Mouse (Mus musculus) embryonic facial prominence, embryonic 11.5 days (tissue): ENCODE measurements at regions not wholly inside any gene's neighbourhood (a gene's known extent, or its start where the extent isn't known, plus 50 kb on each side); places are given as distances from the start of the nearest gene placed in this dataset.

Experiments
- ATAC-seq: fragments of 200-750 bp; cut with Nextera tagmentation; replicated peaks from 2 replicates; pipeline ENCODE4 v1.8.0; 2017; ENCODE audit warnings: low read depth; ENCODE audit not compliant: insufficient number of reproducible peaks, low FRiP score, low TSS enrichment
- DNase-seq: peaks from one replicate; pipeline ENCODE4 v3.0.0-alpha.2; 2015; ENCODE audit warnings: low spot score
- H3K27ac ChIP-seq: fragments of 300-500 bp; sonication (generic); replicated peaks from 2 replicates; pipeline ENCODE4 v1.5.1; 2014; ENCODE audit warnings: mild to moderate bottlenecking, low read depth, low read length, control low read depth
- H3K27me3 ChIP-seq: fragments of 300-500 bp; sonication (generic); 2 replicates; pipeline ENCODE4 v1.6.1; 2014; ENCODE audit warnings: mild to moderate bottlenecking, low read length, moderate library complexity, mixed read lengths; ENCODE audit not compliant: control insufficient read depth, insufficient read depth
- H3K36me3 ChIP-seq: fragments of 300-500 bp; sonication (generic); replicated peaks from 2 replicates; pipeline ENCODE4 v1.6.1; 2014; ENCODE audit warnings: low read depth, mild to moderate bottlenecking, low read length, moderate library complexity, mixed read lengths; ENCODE audit not compliant: control insufficient read depth, insufficient read depth
- H3K4me1 ChIP-seq: fragments of 300-500 bp; sonication (generic); 2 replicates; pipeline ENCODE4 v1.6.1; 2014; ENCODE audit warnings: low read length, mixed read lengths; ENCODE audit not compliant: control insufficient read depth, insufficient read depth
- H3K4me2 ChIP-seq: fragments of 300-500 bp; sonication (generic); 2 replicates; pipeline ENCODE4 v1.6.1; 2014; ENCODE audit warnings: low read depth, mild to moderate bottlenecking, control low read depth, low read length, moderate library complexity
- H3K4me3 ChIP-seq: fragments of 300-500 bp; sonication (generic); 2 replicates; pipeline ENCODE4 v1.5.1; 2014; ENCODE audit warnings: low read depth, low read length, control low read depth
- H3K9ac ChIP-seq: fragments of 300-500 bp; sonication (generic); replicated peaks from 2 replicates; pipeline ENCODE4 v1.6.1; 2014; ENCODE audit warnings: mild to moderate bottlenecking, control low read depth, low read length
- H3K9me3 ChIP-seq: fragments of 300-500 bp; sonication (generic); replicated peaks from 2 replicates; pipeline ENCODE4 v1.6.1; 2016; ENCODE audit warnings: mild to moderate bottlenecking, low read length, inconsistent platforms, mixed read lengths; ENCODE audit not compliant: control insufficient read depth
- WGBS: fragments of 180-500 bp; shearing (Covaris S2); extraction: QIAGEN DNeasy Blood & Tissue Kit; methylation state at CpG from one replicate; pipeline ENCODE4 v1.1.7; 2014; 5-methylcytosine and 5-hydroxymethylcytosine counted together

- H3K4me3 ChIP-seq = no peak overlapping the region
- no peaks in the 10 kb centered on the region for H3K27me3 ChIP-seq
- no peak overlapping the region for H3K4me2 ChIP-seq
- no peak for DNase-seq
- no peaks in the 10 kb centered on the region for H3K9me3 ChIP-seq
- no peak for ATAC-seq
- H3K4me1 ChIP-seq = no peaks in the 10 kb centered on the region
- H3K27ac ChIP-seq = no peak overlapping the region
- H3K9ac ChIP-seq = no peak overlapping the region
- H3K36me3 ChIP-seq = no peaks in the 10 kb centered on the region
Observed at GRCm38 (mm10) chr1:176379645-176380044, 104.5 kb upstream of the Pld5 start.

DNA sequence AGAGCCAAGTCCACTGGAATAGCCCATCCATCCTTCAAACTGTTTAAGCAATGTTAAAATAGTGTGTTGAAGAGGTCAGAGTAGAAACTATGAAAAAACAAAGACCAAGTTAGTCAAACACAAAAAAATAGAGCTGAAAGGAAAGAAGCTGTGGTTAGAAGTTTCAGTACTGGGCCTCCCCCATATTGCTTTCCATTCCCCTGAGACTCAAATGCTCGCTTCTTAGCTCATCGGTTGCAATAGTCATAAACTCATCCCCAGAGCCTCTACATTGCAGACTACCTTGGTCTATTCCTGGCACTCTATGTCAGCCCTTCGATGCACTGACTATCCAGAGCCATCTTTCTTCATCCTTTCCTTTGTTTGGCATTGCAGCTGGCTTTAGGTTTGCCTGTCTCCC, 91.8 kb upstream of the Pld5 start:
- WGBS = 90% methylated on average over 3 of the region's 3 CpGs
- Histone ChIP-seq H3K9ac (no peak overlapping the region), H3K4me2 (no peak overlapping the region), H3K36me3 (no peaks in the 10 kb centered on the region), H3K4me1 (no peaks in the 10 kb centered on the region), H3K27me3 (no peaks in the 10 kb centered on the region), H3K4me3 (no peak overlapping the region), H3K9me3 (no peaks in the 10 kb centered on the region), H3K27ac (no peak overlapping the region)
- DNase-seq = no peak
- ATAC-seq = no peak

GRCm38 (mm10) chr1:176360957-176361356, 85.8 kb upstream of the Pld5 start:
- DNase-seq (no peak), ATAC-seq (no peak)
- H3K36me3 ChIP-seq = no peaks in the 10 kb centered on the region
- no peak overlapping the region for H3K27ac ChIP-seq
- no peak overlapping the region for H3K4me2 ChIP-seq
- no peak overlapping the region for H3K4me3 ChIP-seq
- no peaks in the 10 kb centered on the region for H3K9me3 ChIP-seq
- no peak overlapping the region for H3K9ac ChIP-seq
- H3K4me1 ChIP-seq = no peaks in the 10 kb centered on the region
- WGBS = 96% methylated on average over 3 of the region's 3 CpGs
- H3K27me3 ChIP-seq = no peaks in the 10 kb centered on the region

DNA sequence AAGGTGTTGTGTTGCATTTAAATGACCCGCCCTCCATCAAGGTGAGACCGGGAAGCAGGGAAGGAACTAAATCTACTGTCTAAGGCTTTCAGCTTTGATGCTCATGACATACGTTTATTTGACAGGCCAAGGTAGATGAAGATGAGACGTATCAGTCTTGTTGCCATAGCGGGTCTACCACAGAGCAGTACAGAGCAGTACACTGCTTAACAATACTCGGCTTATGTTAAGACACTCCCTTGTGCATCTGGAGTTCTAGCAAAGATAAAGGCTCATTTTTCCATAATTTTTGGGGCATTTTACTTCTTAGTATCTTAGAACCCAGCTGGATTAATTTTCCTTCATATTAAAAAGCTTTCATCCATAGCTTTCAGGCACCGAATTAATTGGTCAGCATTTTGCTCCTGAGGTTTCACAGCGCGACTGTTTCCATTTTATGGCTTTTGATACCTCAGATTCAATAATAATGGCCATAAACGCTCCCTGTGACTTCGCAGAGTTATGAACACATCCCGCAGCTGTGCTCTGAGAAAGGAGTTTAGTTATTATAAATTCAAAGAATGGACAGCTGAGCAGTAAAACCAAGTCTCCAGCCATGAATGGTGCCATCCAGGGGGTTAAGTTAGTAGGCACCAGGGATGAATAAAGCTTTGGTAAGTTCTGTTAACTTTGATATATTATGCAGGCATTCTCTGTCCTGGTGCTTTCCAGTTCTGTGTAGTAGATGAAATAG, 85.0 kb upstream of the Pld5 start:
- H3K9ac ChIP-seq = no peak overlapping the region
- no peak overlapping the region for H3K27ac ChIP-seq
- no peaks in the 10 kb centered on the region for H3K27me3 ChIP-seq
- H3K4me3 ChIP-seq = no peak overlapping the region
- no peaks in the 10 kb centered on the region for H3K9me3 ChIP-seq
- WGBS = 88% methylated on average over 12 of the region's 12 CpGs
- H3K36me3 ChIP-seq = no peaks in the 10 kb centered on the region
- DNase-seq = no peak
- H3K4me2 ChIP-seq = no peak overlapping the region
- no peak for ATAC-seq
- H3K4me1 ChIP-seq = no peaks in the 10 kb centered on the region

GRCm38 (mm10) chr1:176355342-176355741, 80.2 kb upstream of the Pld5 start:
- Histone ChIP-seq H3K4me2 (no peak overlapping the region), H3K27ac (no peak overlapping the region), H3K4me1 (no peaks in the 10 kb centered on the region), H3K27me3 (no peaks in the 10 kb centered on the region), H3K4me3 (no peak overlapping the region), H3K9ac (no peak overlapping the region), H3K36me3 (no peaks in the 10 kb centered on the region), H3K9me3 (no peaks in the 10 kb centered on the region)
- DNase-seq = no peak
- 69% methylated on average over 12 of the region's 12 CpGs for WGBS
- 0 out of 2 replicates have a peak, but pooled peaks have one; percentile 23 for ATAC-seq

DNA sequence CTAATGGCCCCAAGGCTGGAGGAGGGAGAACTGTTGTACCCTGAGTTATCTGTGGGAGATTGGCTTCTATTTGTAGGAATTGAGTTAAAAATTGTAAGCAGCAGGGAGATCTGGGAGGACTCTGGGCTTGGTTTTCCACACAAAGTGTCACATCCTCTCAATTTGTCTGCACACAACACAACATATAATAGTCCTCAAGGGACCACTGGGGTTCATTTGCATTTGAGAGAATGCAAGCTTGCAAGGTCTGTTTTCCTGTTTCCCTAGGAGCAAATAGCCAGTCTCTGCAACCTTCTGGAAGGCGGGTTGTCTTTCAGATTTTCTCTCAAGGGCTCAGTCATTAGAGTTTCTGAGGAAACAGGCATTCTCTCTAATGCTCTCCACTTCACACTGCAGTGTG, 79.8 kb upstream of the Pld5 start:
- no peak for ATAC-seq
- DNase-seq = no peak
- H3K4me3 ChIP-seq = no peak overlapping the region
- no peak overlapping the region for H3K9ac ChIP-seq
- no peaks in the 10 kb centered on the region for H3K4me1 ChIP-seq
- no peaks in the 10 kb centered on the region for H3K9me3 ChIP-seq
- H3K27ac ChIP-seq = no peak overlapping the region
- H3K4me2 ChIP-seq = no peak overlapping the region
- H3K27me3 ChIP-seq = no peaks in the 10 kb centered on the region
- WGBS = 38% methylated on average over 1 of the region's 1 CpGs
- no peaks in the 10 kb centered on the region for H3K36me3 ChIP-seq

GRCm38 (mm10) chr1:176352706-176353105, 77.6 kb upstream of the Pld5 start:
- no peak overlapping the region for H3K4me2 ChIP-seq
- WGBS = 82% methylated on average over 3 of the region's 3 CpGs
- no peaks in the 10 kb centered on the region for H3K36me3 ChIP-seq
- no peak overlapping the region for H3K4me3 ChIP-seq
- no peaks in the 10 kb centered on the region for H3K9me3 ChIP-seq
- no peaks in the 10 kb centered on the region for H3K27me3 ChIP-seq
- DNase-seq (no peak), ATAC-seq (no peak)
- no peaks in the 10 kb centered on the region for H3K4me1 ChIP-seq
- no peak overlapping the region for H3K27ac ChIP-seq
- no peak overlapping the region for H3K9ac ChIP-seq

DNA sequence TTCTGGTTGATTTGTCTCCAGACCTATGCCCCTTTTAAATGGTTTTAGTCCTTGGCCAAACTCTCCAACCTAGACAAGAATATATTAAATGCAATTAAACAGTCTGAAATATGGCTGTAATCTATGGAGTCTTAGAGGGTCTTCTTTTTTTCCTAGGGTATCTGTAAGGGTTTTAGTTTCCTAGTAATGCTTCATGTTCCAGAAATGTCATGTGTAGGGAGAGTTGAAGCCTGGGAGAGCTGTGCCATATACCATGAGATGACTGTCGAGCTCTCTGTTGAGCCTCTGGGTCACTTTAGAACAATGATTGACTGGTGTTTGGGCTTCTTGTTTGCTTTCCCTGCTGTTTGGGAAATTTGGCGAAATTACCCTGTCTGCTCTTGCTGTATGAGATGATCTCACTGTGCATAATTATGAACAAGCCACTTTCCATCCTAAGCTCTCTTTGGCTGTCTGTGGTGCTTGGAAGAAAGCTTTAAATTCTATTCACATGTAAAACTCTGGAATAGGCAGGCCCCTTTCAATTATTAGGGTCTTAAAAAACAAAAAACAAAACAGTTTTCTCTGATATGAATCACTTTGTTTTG, 74.9 kb upstream of the Pld5 start:
- Histone ChIP-seq H3K27me3 (no peaks in the 10 kb centered on the region), H3K36me3 (no peaks in the 10 kb centered on the region), H3K9me3 (no peaks in the 10 kb centered on the region), H3K4me3 (no peak overlapping the region), H3K4me1 (no peaks in the 10 kb centered on the region), H3K9ac (no peak overlapping the region), H3K4me2 (no peak overlapping the region), H3K27ac (no peak overlapping the region)
- no peak for DNase-seq
- WGBS = 47% methylated on average over 2 of the region's 2 CpGs
- ATAC-seq = no peak
